In the genomic region with DNA sequence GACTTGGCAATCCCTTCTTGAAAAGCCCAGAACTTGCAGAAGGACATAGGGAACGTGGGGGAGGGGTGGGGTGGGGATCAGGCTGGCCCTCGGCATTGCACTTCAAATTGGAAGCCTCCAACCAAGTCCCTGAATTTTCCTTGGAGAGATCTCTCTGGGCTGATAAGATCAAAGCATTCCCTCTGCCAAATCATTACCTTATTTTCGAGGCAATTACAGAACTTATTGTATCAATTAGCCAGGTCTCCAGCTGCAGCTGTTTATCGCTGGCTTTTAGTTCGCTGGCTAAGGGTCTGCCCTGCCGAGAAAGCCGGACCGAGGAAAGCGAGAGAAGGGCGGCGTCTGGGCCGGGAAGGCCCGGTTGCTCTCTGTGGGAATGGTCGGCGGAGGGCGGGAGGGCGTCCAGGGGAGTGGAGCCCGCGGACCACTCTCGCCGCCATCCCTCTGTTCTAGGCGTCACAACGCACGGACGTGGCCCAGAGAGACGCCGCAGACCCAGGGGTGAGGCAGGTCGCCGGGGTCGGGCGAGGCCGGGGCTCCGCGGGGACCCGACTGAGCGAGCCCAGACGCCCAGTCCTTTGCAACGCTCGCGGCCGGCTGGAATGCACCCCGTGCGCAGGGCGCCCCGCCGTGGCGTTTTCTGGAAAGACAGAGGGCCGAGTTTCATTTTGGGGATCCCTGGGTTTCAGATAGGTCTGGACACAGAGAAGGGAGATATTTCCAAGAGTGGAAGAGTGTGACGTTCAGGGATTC, we compare ENCODE assay signal across 8 mouse cellular contexts. TPM values are rescaled to one million over a fixed set of nuclear protein-coding genes. Genes with fewer than 3 reads are reported as not detected.
DNase-seq lines count a peak whose midpoint lies in the region; ATAC-seq lines count a peak whose summit lies in the region.

No protein-coding gene starts in this region.

- peak; percentile 89 for ATAC-seq in megakaryocyte, adult 5-6 weeks (ENCODE audit: poor library complexity, severe bottlenecking)

- peak; percentile 47 for DNase-seq in WW6 (ENCODE audit: low read depth, low spot score)
- DNase-seq in cerebellum, postnatal 36 days, result peak; percentile 73 to 74
- peak; percentile 84 to 87 for DNase-seq in gastrocnemius, adult 8-10 months (ENCODE audit: low spot score in 2 of 2)
- DNase-seq in hindlimb bud, embryonic 11.5 days (ENCODE audit: extremely low spot score, low read depth, low spot score), result peak; percentile 52
- DNase-seq in left cerebral cortex, adult 8-10 months (ENCODE audit: low spot score in 2 of 2), result peak; percentile 54 to 93
- DNase-seq in right cerebral cortex, postnatal 25 days, result peak; percentile 86
- DNase-seq in urinary bladder, postnatal 36 days (ENCODE audit: low spot score in 2 of 2), result peak; percentile 91 to 92

RNA-seq across cellular contexts. Expression of gene Wnt2b, which starts 6.0 kb away (rescaled TPM):
- total RNA-seq in gastrocnemius, adult 8-10 months (2022), result under 1 TPM; 0.07 to 0.46 (median 0.10) TPM
- 1 to 10 TPM; 1.5 to 1.6 (median 1.6) TPM for total RNA-seq in left cerebral cortex, adult 8-10 months (2022)
- total RNA-seq in megakaryocyte, adult 5-6 weeks (2015), result not detected in 2 replicates
- not detected in 2 replicates for total RNA-seq in megakaryocyte, adult 5-6 weeks (2017)

Comparison
In these comparisons a context has a peak if more than half of its experiments do, and no peak if none do; other contexts are left out.
1. Peak in every context shown above with its lines: DNase-seq and ATAC-seq.